Mouse (Mus musculus) embryonic facial prominence, embryonic 10.5 days (tissue): Measurements from ENCODE around the gene Phf12. TPM values are rescaled to one million over a fixed set of nuclear protein-coding genes. Genes with fewer than 3 reads are reported as not detected.

Experiments used
- DNase-seq: peaks from one replicate; pipeline ENCODE4 v3.0.0-alpha.2; 2017; ENCODE audit warnings: low spot score
- H3K27ac ChIP-seq: fragments of 300-500 bp; sonication (generic); replicated peaks from 2 replicates; pipeline ENCODE4 v1.5.1; 2016; ENCODE audit warnings: mild to moderate bottlenecking
- H3K27me3 ChIP-seq: fragments of 300-500 bp; sonication (generic); replicated peaks from 2 replicates; pipeline ENCODE4 v1.6.1; 2016; ENCODE audit warnings: low read depth, mild to moderate bottlenecking; ENCODE audit not compliant: poor library complexity, severe bottlenecking
- H3K36me3 ChIP-seq: fragments of 300-500 bp; sonication (generic); replicated peaks from 2 replicates; pipeline ENCODE4 v1.6.1; 2016; ENCODE audit warnings: mild to moderate bottlenecking, moderate library complexity
- H3K4me1 ChIP-seq: fragments of 300-500 bp; sonication (generic); 2 replicates; pipeline ENCODE4 v1.6.1; 2016
- H3K4me3 ChIP-seq: fragments of 300-500 bp; sonication (generic); 2 replicates; pipeline ENCODE4 v1.5.1; 2016; ENCODE audit warnings: mild to moderate bottlenecking, moderate library complexity
- H3K9me3 ChIP-seq: fragments of 300-500 bp; sonication (generic); 2 replicates; pipeline ENCODE4 v1.6.1; 2016; ENCODE audit warnings: mild to moderate bottlenecking
- WGBS: fragments of 180-500 bp; shearing (Covaris S2); methylation state at CpG from one replicate; pipeline ENCODE4 v1.1.7; 2016; 5-methylcytosine and 5-hydroxymethylcytosine counted together
- polyA plus RNA-seq: library from polyadenylated mRNA; unstranded; fragments of >200 nt; fragmentation: Nextera tagmentation; extraction: Ambion mirVana; gene quantifications from 2 replicates; pipeline ENCODE4 v1.2.1, GENCODE M21; 2016

The Phf12 gene
- polyA plus RNA-seq, 1 experiment from 2014 or later, result 20.5 TPM

- DNase-seq, result no peak
Observed at GRCm38 (mm10) chr11:77975873-77976272, 6.7 kb upstream of the Phf12 start.

GRCm38 (mm10) chr11:77978161-77978560 lies 4.4 kb upstream of the Phf12 start:
- WGBS, result 85% methylated on average over 6 of the region's 6 CpGs
- DNase-seq, result no peak
- Histone ChIP-seq H3K36me3 (peaks cover 3% of the 10 kb centered on the region; the same call in 1 of the 2 replicates), H3K27ac (no peak overlapping the region), H3K27me3 (peaks cover 43% of the 10 kb centered on the region), H3K9me3 (no peaks in the 10 kb centered on the region), H3K4me3 (no peak overlapping the region), H3K4me1 (peaks cover 18% of the 10 kb centered on the region)

More at GRCm38 (mm10) chr11:77975873-77976272, 6.7 kb upstream of the Phf12 start:
- Histone ChIP-seq H3K9me3 (no peaks in the 10 kb centered on the region), H3K27me3 (peaks cover 51% of the 10 kb centered on the region), H3K4me3 (no peak overlapping the region), H3K4me1 (peaks cover 12% of the 10 kb centered on the region), H3K27ac (no peak overlapping the region), H3K36me3 (no peaks in the 10 kb centered on the region)
- WGBS, result 30% methylated on average over 4 of the region's 4 CpGs

- Histone ChIP-seq H3K4me3 (no peak overlapping the region), H3K9me3 (no peaks in the 10 kb centered on the region), H3K27me3 (peaks cover 36% of the 10 kb centered on the region), H3K36me3 (peaks cover 6% of the 10 kb centered on the region; the same call in 1 of the 2 replicates), H3K4me1 (peaks cover 10% of the 10 kb centered on the region; the same call in 1 of the 2 replicates), H3K27ac (no peak overlapping the region)
- WGBS, result 84% methylated on average over 8 of the region's 8 CpGs
- DNase-seq, result no peak
Observed at GRCm38 (mm10) chr11:77979221-77979809, 3.2 kb upstream of the Phf12 start.

- Histone ChIP-seq H3K9me3 (no peaks in the 10 kb centered on the region), H3K27ac (no peak overlapping the region), H3K27me3 (peaks cover 26% of the 10 kb centered on the region), H3K4me1 (peaks cover 20% of the 10 kb centered on the region), H3K4me3 (no peak overlapping the region), H3K36me3 (peaks cover 15% of the 10 kb centered on the region)
- 36% methylated on average over 11 of the region's 11 CpGs for WGBS
- peak; percentile 71 for DNase-seq
Observed at GRCm38 (mm10) chr11:77980281-77981204, 2.0 kb upstream of the Phf12 start.

GRCm38 (mm10) chr11:77981609-77982440 lies 729 bp upstream of the Phf12 start:
- Histone ChIP-seq H3K27me3 (peaks cover 18% of the 10 kb centered on the region), H3K9me3 (no peaks in the 10 kb centered on the region), H3K27ac (peak overlapping the region; percentile 95), H3K36me3 (peaks cover 28% of the 10 kb centered on the region), H3K4me3 (peak overlapping the region; percentile 80), H3K4me1 (peaks cover 25% of the 10 kb centered on the region)
- WGBS, result under 1% methylated on average over 29 of the region's 29 CpGs
- DNase-seq, result peak; percentile 94

- H3K27ac ChIP-seq, result peak overlapping the region; percentile 95
- H3K4me3 ChIP-seq, result peak overlapping the region; percentile 80
- no peaks in the 10 kb centered on the region for H3K9me3 ChIP-seq
- under 1% methylated on average over 31 of the region's 32 CpGs for WGBS
- H3K27me3 ChIP-seq, result 0 out of 2 replicates have a peak, but pooled peaks cover 3% of the 10 kb centered on the region
- DNase-seq, result peak; percentile 76
- peaks cover 44% of the 10 kb centered on the region for H3K36me3 ChIP-seq
- peaks cover 25% of the 10 kb centered on the region for H3K4me1 ChIP-seq
Observed at GRCm38 (mm10) chr11:77983191-77983936, 810 bp downstream of the Phf12 start.

- peak overlapping the region; percentile 95 for H3K27ac ChIP-seq
- H3K4me1 ChIP-seq, result peaks cover 25% of the 10 kb centered on the region
- H3K27me3 ChIP-seq, result no peaks in the 10 kb centered on the region
- under 1% methylated on average over 60 of the region's 63 CpGs for WGBS
- peaks cover 52% of the 10 kb centered on the region for H3K36me3 ChIP-seq
- peak; percentile 87 for DNase-seq
- H3K9me3 ChIP-seq, result no peaks in the 10 kb centered on the region
- H3K4me3 ChIP-seq, result peak overlapping the region; percentile 80
Observed at GRCm38 (mm10) chr11:77983937-77984835, 1.6 kb downstream of the Phf12 start.

GRCm38 (mm10) chr11:77984836-77985231 lies 2.3 kb downstream of the Phf12 start:
- Histone ChIP-seq H3K4me3 (peak overlapping the region; percentile 80), H3K4me1 (peaks cover 25% of the 10 kb centered on the region), H3K9me3 (no peaks in the 10 kb centered on the region), H3K27ac (peak overlapping the region; percentile 95), H3K36me3 (peaks cover 58% of the 10 kb centered on the region), H3K27me3 (no peaks in the 10 kb centered on the region)
- under 1% methylated on average over 13 of the region's 13 CpGs for WGBS
- DNase-seq, result peak; percentile 64

- WGBS, result 94% methylated on average over 3 of the region's 3 CpGs
- Histone ChIP-seq H3K4me1 (peaks cover 24% of the 10 kb centered on the region), H3K36me3 (peaks cover 66% of the 10 kb centered on the region), H3K4me3 (peak overlapping the region; percentile 80), H3K27me3 (no peaks in the 10 kb centered on the region), H3K9me3 (no peaks in the 10 kb centered on the region), H3K27ac (peak overlapping the region; percentile 95; the same call in 1 of the 2 replicates)
- DNase-seq, result no peak
Observed at GRCm38 (mm10) chr11:77985541-77986065, 3.0 kb downstream of the Phf12 start.

- no peaks in the 10 kb centered on the region for H3K9me3 ChIP-seq
- DNase-seq, result no peak
- H3K4me1 ChIP-seq, result peaks cover 15% of the 10 kb centered on the region
- no peaks in the 10 kb centered on the region for H3K27me3 ChIP-seq
- H3K36me3 ChIP-seq, result peaks cover 96% of the 10 kb centered on the region
- H3K27ac ChIP-seq, result no peak overlapping the region
- 94% methylated on average over 13 of the region's 13 CpGs for WGBS
- H3K4me3 ChIP-seq, result no peak overlapping the region
Observed at GRCm38 (mm10) chr11:77989071-77989690, 6.6 kb downstream of the Phf12 start.
